1 mouse cellular context compared by ENCODE assay signal in the genomic region with DNA sequence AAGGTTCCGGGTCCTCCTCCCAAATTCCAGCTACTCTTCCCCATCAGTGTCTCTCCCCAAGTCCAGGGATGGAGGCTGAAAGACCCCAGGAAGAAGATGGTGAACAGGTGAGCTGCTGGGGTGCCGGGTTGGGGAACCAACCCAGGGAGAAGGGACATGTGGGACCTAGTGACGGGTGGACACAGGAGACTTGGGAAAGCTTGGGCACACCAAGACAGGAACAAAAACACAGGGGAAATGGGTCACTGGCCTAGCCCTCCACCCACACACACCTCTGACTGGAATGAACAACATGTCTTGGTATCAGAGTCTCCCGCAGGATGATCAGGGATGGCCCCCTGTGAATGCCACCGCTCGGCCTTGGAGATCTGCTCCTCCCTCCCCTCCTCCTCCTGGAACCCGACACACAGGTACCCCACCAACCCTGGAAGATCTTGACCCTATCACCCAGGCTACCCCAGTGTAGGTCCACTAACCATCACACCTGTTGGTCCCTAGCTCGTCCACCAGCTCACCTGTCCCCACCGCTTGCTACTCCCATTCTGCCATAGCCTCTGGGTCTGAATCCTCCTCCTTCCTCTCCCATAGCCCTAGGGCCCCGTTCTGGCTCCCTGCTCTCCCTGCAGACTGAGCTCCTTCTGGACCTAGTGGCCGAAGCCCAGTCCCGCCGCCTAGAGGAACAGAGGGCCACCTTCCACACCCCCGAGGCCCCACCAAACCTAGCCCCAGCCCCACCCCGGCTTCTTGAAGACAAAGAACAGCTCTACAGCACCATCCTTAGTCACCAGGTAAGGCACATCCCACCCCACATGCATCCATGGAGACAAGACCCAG.
TF ChIP-seq lines count a peak whose summit lies in the region.

No protein-coding gene starts in this region.

TF ChIP-seq in CH12.LX, 34 proteins besides CTCF, POLR2A, EP300 and RAD21 (continued from another document):
- TF ChIP-seq MEF2A (IDR thresholded peaks at IDR 0.05; ENCODE audit: borderline replicate concordance, low read depth, low read length) = no peak
- no peak for TF ChIP-seq SMC3 (IDR thresholded peaks at IDR 0.05; ENCODE audit: low read depth, low read length)
